Mouse (Mus musculus): ENCODE data around the gene Gna13. TPM values are rescaled to one million over a fixed set of nuclear protein-coding genes. Genes with fewer than 3 reads are reported as not detected.

The Gna13 gene
- total RNA-seq, 2 experiments from 2014 or later: 25.6 to 27.8 TPM

- Histone ChIP-seq H3K4me3 (no peak overlapping the region), H3K27ac (peak overlapping the region; percentile 68)
- DNase-seq: no peak
- TF ChIP-seq CTCF (IDR thresholded peaks at IDR 0.05): no peak
- intact Hi-C loops (cut with DNase I): no loop called here
Measured at GRCm38 (mm10) chr11:109391760-109392159, 29.1 kb downstream of the Gna13 start.

- intact Hi-C loops (cut with DNase I): no loop called here
- H3K27ac ChIP-seq: peak overlapping the region; percentile 68; the same call in 1 of the 2 replicates
- no peak overlapping the region for H3K4me3 ChIP-seq
- no peak for TF ChIP-seq CTCF (IDR thresholded peaks at IDR 0.05)
- DNase-seq: no peak
Measured at GRCm38 (mm10) chr11:109392601-109393000, 30.0 kb downstream of the Gna13 start.

GRCm38 (mm10) chr11:109394758-109395157 lies 32.1 kb downstream of the Gna13 start:
- peak overlapping the region; percentile 28; the same call in 1 of the 2 replicates for H3K27ac ChIP-seq
- no peak for DNase-seq
- intact Hi-C loops (cut with DNase I): no loop called here
- no peak for TF ChIP-seq CTCF (IDR thresholded peaks at IDR 0.05)
- H3K4me3 ChIP-seq: no peak overlapping the region

- H3K27ac ChIP-seq: peak overlapping the region; percentile 28; the same call in 1 of the 2 replicates
- TF ChIP-seq CTCF (IDR thresholded peaks at IDR 0.05): no peak
- H3K4me3 ChIP-seq: no peak overlapping the region
- intact Hi-C loops (cut with DNase I): no loop called here
- no peak for DNase-seq
Measured at GRCm38 (mm10) chr11:109395291-109395690, 32.7 kb downstream of the Gna13 start.

- no peak for DNase-seq
- intact Hi-C loops (cut with DNase I): no loop called here
- H3K27ac ChIP-seq: no peak overlapping the region
- no peak overlapping the region for H3K4me3 ChIP-seq
- no peak for TF ChIP-seq CTCF (IDR thresholded peaks at IDR 0.05)
Measured at GRCm38 (mm10) chr11:109406431-109406830, 43.8 kb downstream of the Gna13 start.

- Histone ChIP-seq H3K27ac (no peak overlapping the region), H3K4me3 (no peak overlapping the region)
- DNase-seq: no peak
- intact Hi-C loops (cut with DNase I): no loop called here
- TF ChIP-seq CTCF (IDR thresholded peaks at IDR 0.05): no peak
Measured at GRCm38 (mm10) chr11:109410197-109410980, 47.8 kb downstream of the Gna13 start.

GRCm38 (mm10) chr11:109413617-109414016 lies 51.0 kb downstream of the Gna13 start, which contains the start of gene 9930022D16Rik:
TSS of gene 9930022D16Rik (plus strand) at chr11:109413917.
- intact Hi-C loops (cut with DNase I): no loop called here
- DNase-seq: no peak

GRCm38 (mm10) chr11:109414802-109415201 lies 52.2 kb downstream of the Gna13 start:
- intact Hi-C loops (cut with DNase I): no loop called here
- TF ChIP-seq CTCF (IDR thresholded peaks at IDR 0.05): no peak
- H3K4me3 ChIP-seq: no peak overlapping the region
- no peak overlapping the region for H3K27ac ChIP-seq
- DNase-seq: no peak

More at GRCm38 (mm10) chr11:109413617-109414016, 51.0 kb downstream of the Gna13 start, which contains the start of gene 9930022D16Rik:
- no peak within 1 kb of the TSS for H3K27ac ChIP-seq
- no peak within 1 kb of the TSS for H3K4me3 ChIP-seq
- TF ChIP-seq CTCF (IDR thresholded peaks at IDR 0.05): no peak

GRCm38 (mm10) chr11:109416709-109417420 lies 54.2 kb downstream of the Gna13 start:
- H3K27ac ChIP-seq: no peak overlapping the region
- intact Hi-C loops (cut with DNase I): no loop called here
- TF ChIP-seq CTCF (IDR thresholded peaks at IDR 0.05): no peak
- no peak overlapping the region for H3K4me3 ChIP-seq
- no peak for DNase-seq

- no peak for TF ChIP-seq CTCF (IDR thresholded peaks at IDR 0.05)
- intact Hi-C loops (cut with DNase I): no loop called here
- no peak overlapping the region for H3K27ac ChIP-seq
- H3K4me3 ChIP-seq: no peak overlapping the region
- no peak for DNase-seq
Measured at GRCm38 (mm10) chr11:109417472-109418040, 54.9 kb downstream of the Gna13 start.

- H3K27ac ChIP-seq: no peak overlapping the region
- DNase-seq: no peak
- intact Hi-C loops (cut with DNase I): no loop called here
- no peak overlapping the region for H3K4me3 ChIP-seq
- no peak for TF ChIP-seq CTCF (IDR thresholded peaks at IDR 0.05)
Measured at GRCm38 (mm10) chr11:109419461-109419860, 56.8 kb downstream of the Gna13 start.

GRCm38 (mm10) chr11:109419961-109420566 lies 57.4 kb downstream of the Gna13 start:
- no peak overlapping the region for H3K4me3 ChIP-seq
- H3K27ac ChIP-seq: no peak overlapping the region
- DNase-seq: no peak
- TF ChIP-seq CTCF (IDR thresholded peaks at IDR 0.05): no peak; the same call in 1 of the 2 replicates
- intact Hi-C loops (cut with DNase I): no loop called here

All from gastrocnemius, adult 2 months (tissue).